Comparison of ENCODE assay signal across 7 mouse cellular contexts in genomic region chr2:92012768-92013445, GRCm38 (mm10). TPM values are rescaled to one million over a fixed set of nuclear protein-coding genes. Genes with fewer than 3 reads are reported as not detected.
DNase-seq lines count a peak whose midpoint lies in the region.

No protein-coding gene starts in this region.

- peak; percentile 48 for DNase-seq in urinary bladder, postnatal 25 days (ENCODE audit: low spot score)
- no peak for DNase-seq in urinary bladder, postnatal 10 days (ENCODE audit: low spot score)
- peak; percentile 86 for DNase-seq in gastrocnemius, postnatal 14 days
- peak; percentile 88 for DNase-seq in kidney, postnatal 10 days
- peak; percentile 54 for DNase-seq in ovary, postnatal 36 days (ENCODE audit: low spot score)
- DNase-seq in layer of hippocampus, postnatal 36 days, result no peak
- no peak for DNase-seq in right cerebral cortex, postnatal 4 days

- intact Hi-C loops in gastrocnemius, postnatal 14 days (cut with DNase I; ENCODE audit: low total_unique reads), result no loop called here

RNA-seq across cellular contexts. Expression of gene Creb3l1, which starts 11.4 kb away (rescaled TPM):
- 10 to 100 TPM; 14.7 to 22.6 TPM for total RNA-seq in gastrocnemius, postnatal 14 days (2021)
- 1 to 10 TPM; 3.4 to 4.3 TPM for total RNA-seq in layer of hippocampus, postnatal 36 days (2021)

RNA-seq across cellular contexts. Expression of gene Dgkz, which starts 37.2 kb away (rescaled TPM):
- total RNA-seq in gastrocnemius, postnatal 14 days (2021), result 10 to 100 TPM; 38.6 to 42.4 TPM
- total RNA-seq in layer of hippocampus, postnatal 36 days (2021), result 100 to 1,000 TPM; 500 to 531 TPM

Comparison
In these comparisons a context has a peak if more than half of its experiments do, and no peak if none do; other contexts are left out.
1. DNase-seq: peak in urinary bladder, postnatal 25 days (single experiment), gastrocnemius, postnatal 14 days (single experiment), kidney, postnatal 10 days (single experiment) and ovary, postnatal 36 days (single experiment); none in urinary bladder, postnatal 10 days (single experiment), layer of hippocampus, postnatal 36 days (0 of 2) and right cerebral cortex, postnatal 4 days (single experiment).
2. RNA of gene Dgkz, which starts 37.2 kb away (total RNA-seq): 500 to 531 TPM in layer of hippocampus, postnatal 36 days; 38.6 to 42.4 TPM in gastrocnemius, postnatal 14 days; every median in the first group is over 10 times any median in the second.